Mouse (Mus musculus) bone marrow macrophage, adult 2 months (primary cell): Measurements from ENCODE around the gene Phf3. TPM values are rescaled to one million over a fixed set of nuclear protein-coding genes. Genes with fewer than 3 reads are reported as not detected.

Experiments
- H3K27ac ChIP-seq: 2 replicates; pipeline ENCODE4 v1.5.1; 2012; ENCODE audit warnings: low read depth, low read length; ENCODE audit not compliant: insufficient read depth
- H3K4me1 ChIP-seq: 2 replicates; pipeline ENCODE4 v1.6.1; 2012; ENCODE audit warnings: low read length; ENCODE audit not compliant: control insufficient read depth, insufficient read depth
- H3K4me3 ChIP-seq: 2 replicates; pipeline ENCODE4 v1.5.1; 2012; ENCODE audit warnings: mild to moderate bottlenecking, low read length, moderate library complexity; ENCODE audit not compliant: insufficient read depth
- CTCF ChIP-seq: IDR thresholded peaks from 2 replicates; pipeline ENCODE4 v1.5.1; 2012; ENCODE audit warnings: low read depth, mild to moderate bottlenecking, low read length, moderate library complexity
- POLR2A ChIP-seq: IDR thresholded peaks from 2 replicates; pipeline ENCODE4 v1.6.1; 2012; ENCODE audit warnings: mild to moderate bottlenecking, low read depth, low read length, borderline replicate concordance
- polyA plus RNA-seq: library from polyadenylated mRNA; stranded (reverse); fragments of >200 nt; gene quantifications from 2 replicates; pipeline ENCODE4 v1.2.4, GENCODE M21; 2012; ENCODE audit not compliant: missing spikeins, insufficient read depth, insufficient read length

The Phf3 gene
- polyA plus RNA-seq, 1 experiment: 55.2 TPM

DNA sequence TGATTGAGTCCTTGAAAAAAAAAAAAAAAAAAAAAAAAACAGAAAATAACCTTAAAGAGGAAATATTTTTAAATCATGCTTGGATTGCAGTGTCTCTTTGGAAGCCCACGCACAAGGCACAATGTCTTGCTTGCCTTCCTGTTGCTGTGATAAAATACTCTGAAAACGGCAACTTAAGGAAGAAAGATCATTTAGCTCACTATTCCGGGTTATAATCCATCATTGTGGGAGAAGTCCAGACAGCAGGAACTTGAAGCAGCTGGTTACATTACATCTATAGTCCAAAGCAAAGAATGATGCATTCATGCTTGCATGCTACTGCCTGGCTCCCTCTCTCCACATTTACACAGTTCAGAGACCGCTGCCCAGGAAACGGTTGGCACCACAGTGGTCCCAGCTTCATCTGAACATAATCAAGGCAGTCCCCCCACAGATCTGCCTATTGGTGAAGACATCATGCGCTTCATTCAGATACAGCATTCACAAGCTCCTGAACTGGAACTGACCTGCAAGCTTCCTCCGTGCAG lies 80.3 kb downstream of the Phf3 start:
- no peak for TF ChIP-seq POLR2A
- TF ChIP-seq CTCF: no peak
- H3K4me1 ChIP-seq: peaks cover 8% of the 10 kb centered on the region

DNA sequence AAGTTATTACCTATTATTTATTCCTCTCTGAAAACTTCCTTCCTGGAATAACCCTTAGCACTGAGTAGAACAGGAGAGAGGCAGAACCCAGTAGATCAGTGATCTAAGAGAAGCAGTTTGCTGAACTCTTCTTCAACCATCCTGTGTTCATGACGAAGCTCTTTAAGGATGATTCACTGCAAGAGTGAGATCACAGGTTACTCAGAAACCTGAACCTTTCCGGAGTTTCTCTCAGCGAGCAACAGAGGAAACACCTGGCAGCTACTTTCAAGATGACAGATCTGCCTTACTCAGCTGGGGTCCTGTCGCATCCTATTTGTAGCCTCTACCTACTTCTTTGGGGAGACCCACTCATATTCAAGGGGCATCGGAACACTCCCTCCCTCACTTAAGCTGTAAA lies 80.8 kb downstream of the Phf3 start:
- Histone ChIP-seq H3K4me1 (peaks cover 8% of the 10 kb centered on the region), H3K4me3 (no peak overlapping the region), H3K27ac (no peak overlapping the region)
- TF ChIP-seq CTCF (no peak), POLR2A (no peak)

More for the DNA sequence above, 80.3 kb downstream of the Phf3 start:
- H3K4me3 ChIP-seq: no peak overlapping the region
- H3K27ac ChIP-seq: no peak overlapping the region

GRCm38 (mm10) chr1:30790220-30790619 lies 83.5 kb downstream of the Phf3 start:
- TF ChIP-seq POLR2A (no peak), CTCF (no peak)
- Histone ChIP-seq H3K27ac (no peak overlapping the region), H3K4me1 (peaks cover 11% of the 10 kb centered on the region), H3K4me3 (no peak overlapping the region)

DNA sequence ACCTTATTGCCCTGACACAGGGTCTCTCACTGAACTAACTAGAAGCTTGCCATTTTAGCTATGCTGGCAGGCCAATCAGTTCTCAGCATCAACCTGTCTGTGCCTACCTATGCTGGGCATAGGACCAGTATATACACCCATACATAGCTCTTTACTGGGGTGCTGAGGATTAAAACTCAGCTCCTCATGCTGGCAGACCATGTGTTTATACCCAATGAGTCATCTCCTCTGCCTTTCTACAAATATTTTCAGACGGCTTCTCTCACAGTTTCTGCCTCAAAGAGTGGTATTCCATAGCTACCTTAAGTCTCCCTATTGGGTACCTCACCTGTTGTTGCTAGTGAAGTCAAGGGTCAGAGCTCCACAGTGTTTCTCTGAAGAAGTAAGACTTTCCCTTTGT lies 84.0 kb downstream of the Phf3 start:
- no peak for TF ChIP-seq CTCF
- TF ChIP-seq POLR2A: no peak
- Histone ChIP-seq H3K4me3 (no peak overlapping the region), H3K4me1 (peaks cover 11% of the 10 kb centered on the region), H3K27ac (no peak overlapping the region)

DNA sequence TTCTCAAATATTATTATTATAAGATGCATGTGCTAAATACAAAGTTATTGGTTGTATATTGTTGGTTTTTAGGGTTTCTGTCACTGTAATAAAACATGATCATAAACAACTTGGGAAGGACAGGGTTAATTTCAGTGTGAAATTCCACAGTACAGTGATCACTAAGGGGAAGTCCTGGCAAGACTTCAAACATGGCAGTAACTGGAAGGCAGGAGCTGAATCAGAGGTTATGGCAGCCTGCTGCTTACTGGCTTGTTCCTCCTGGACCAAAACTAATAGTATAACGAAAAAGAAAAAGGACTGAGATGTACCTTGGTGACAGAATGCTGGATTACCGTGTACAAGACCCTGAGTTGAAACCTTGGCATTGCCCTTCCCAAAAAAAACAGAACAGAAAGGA lies 84.7 kb downstream of the Phf3 start:
- TF ChIP-seq POLR2A: no peak
- no peak for TF ChIP-seq CTCF
- H3K4me1 ChIP-seq: peaks cover 11% of the 10 kb centered on the region
- no peak overlapping the region for H3K4me3 ChIP-seq
- H3K27ac ChIP-seq: no peak overlapping the region

- Histone ChIP-seq H3K27ac (no peak overlapping the region), H3K4me3 (no peak overlapping the region), H3K4me1 (0 out of 2 replicates have a peak, but pooled peaks cover 5% of the 10 kb centered on the region)
- TF ChIP-seq POLR2A: no peak
- no peak for TF ChIP-seq CTCF
Measured at GRCm38 (mm10) chr1:30786583-30786982, 87.1 kb downstream of the Phf3 start.

DNA sequence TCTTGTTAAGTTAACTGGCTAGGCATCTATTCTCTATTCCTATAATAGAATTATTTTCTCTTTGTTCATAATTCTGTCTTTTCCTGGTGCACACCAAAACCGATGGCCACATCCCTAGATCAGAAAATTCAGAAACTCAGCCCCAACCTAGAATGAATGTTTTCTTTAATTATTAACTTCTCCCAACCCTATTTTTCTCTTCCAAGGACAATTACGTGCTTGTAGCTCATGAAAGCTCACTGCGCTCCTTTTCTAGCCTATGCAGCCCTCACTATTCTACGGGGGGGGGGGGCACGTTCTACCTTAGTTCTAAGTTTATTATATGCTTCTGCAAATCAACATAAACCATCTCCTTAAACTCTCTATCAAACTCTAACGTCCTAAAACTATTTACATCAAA lies 90.0 kb downstream of the Phf3 start:
- no peak overlapping the region for H3K27ac ChIP-seq
- H3K4me1 ChIP-seq: peaks cover 7% of the 10 kb centered on the region
- H3K4me3 ChIP-seq: no peak overlapping the region
- TF ChIP-seq POLR2A (no peak), CTCF (no peak)

GRCm38 (mm10) chr1:30780293-30780692 lies 93.4 kb downstream of the Phf3 start:
- Histone ChIP-seq H3K4me3 (no peak overlapping the region), H3K4me1 (peaks cover 4% of the 10 kb centered on the region), H3K27ac (no peak overlapping the region)
- TF ChIP-seq POLR2A: no peak
- no peak for TF ChIP-seq CTCF

GRCm38 (mm10) chr1:30779562-30779961 lies 94.2 kb downstream of the Phf3 start:
- Histone ChIP-seq H3K27ac (peak overlapping the region; percentile 42), H3K4me3 (no peak overlapping the region), H3K4me1 (peaks cover 4% of the 10 kb centered on the region)
- TF ChIP-seq CTCF: no peak

DNA sequence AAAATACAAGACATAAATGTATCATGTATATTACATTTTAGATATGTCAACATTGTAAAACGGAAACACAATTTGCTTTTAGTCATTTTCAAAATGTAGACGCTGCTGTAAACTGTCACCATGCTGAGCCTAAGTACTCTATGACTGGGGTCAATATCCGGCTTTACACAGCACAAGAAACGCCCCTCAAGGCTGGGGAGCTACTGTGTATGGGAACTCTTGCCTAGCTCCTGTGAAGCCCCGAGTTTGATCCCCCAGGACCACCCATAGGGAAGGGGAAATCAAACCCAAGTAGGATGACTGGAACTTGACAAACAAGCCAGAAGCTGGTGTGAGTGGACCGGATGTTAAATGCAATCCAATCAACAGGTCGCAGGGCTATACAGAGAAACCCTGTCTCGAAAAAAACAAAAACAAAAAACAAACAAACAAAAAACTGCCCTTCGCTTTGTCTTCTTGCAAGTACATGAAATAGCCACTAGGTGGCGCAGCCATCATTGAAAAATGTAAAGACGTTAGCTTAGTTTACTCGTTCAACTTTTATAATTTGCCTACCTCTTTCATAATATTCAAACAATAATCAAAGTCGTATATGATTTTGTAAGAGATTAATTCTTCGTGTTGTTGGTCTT lies 95.2 kb downstream of the Phf3 start:
- no peak for TF ChIP-seq CTCF
- no peak for TF ChIP-seq POLR2A
- H3K4me3 ChIP-seq: no peak overlapping the region
- peaks cover 4% of the 10 kb centered on the region for H3K4me1 ChIP-seq
- no peak overlapping the region for H3K27ac ChIP-seq

GRCm38 (mm10) chr1:30776196-30776595 lies 97.5 kb downstream of the Phf3 start:
- peaks cover 4% of the 10 kb centered on the region for H3K4me1 ChIP-seq
- no peak overlapping the region for H3K4me3 ChIP-seq
- H3K27ac ChIP-seq: no peak overlapping the region
- TF ChIP-seq CTCF (no peak), POLR2A (no peak)

GRCm38 (mm10) chr1:30773662-30774061 lies 100.1 kb downstream of the Phf3 start:
- no peak overlapping the region for H3K4me3 ChIP-seq
- TF ChIP-seq POLR2A (no peak), CTCF (no peak)
- H3K27ac ChIP-seq: no peak overlapping the region
- no peaks in the 10 kb centered on the region for H3K4me1 ChIP-seq
